Mouse (Mus musculus): Measurements from ENCODE around the gene Nrbp1.

GRCm38 (mm10) chr5:31267686-31268085, 27.0 kb downstream of the Nrbp1 start:
- TF ChIP-seq CTCF (IDR thresholded peaks at IDR 0.05; ENCODE audit: low read depth, low read length) (no peak), GATA1 (IDR thresholded peaks at IDR 0.05; ENCODE audit: borderline replicate concordance, low read length) (no peak), GATA2 (IDR thresholded peaks at IDR 0.05; ENCODE audit: borderline replicate concordance, low read depth, low read length) (no peak)
